Mouse (Mus musculus): Measurements from ENCODE around the gene Olfr847.

DNA sequence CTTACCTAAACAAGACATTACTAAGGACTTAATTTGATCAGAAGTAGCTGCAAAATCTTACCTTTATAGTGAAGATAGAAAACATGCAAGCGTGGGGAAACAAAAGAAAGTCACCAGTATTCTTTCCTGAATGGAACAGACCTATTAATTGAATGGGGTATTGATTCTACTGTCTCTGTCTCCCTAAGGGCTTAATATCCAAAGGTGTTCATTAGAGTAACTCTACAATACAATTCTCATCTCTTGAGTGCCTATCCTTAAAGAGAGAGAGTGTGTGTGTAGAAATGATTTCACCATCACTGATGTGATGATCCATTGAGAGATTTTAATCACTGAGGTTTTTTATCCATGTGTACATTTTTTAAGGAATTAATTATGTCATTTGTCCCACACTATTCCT, 14.6 kb downstream of the Olfr847 start, which contains the start of gene Olfr846:
- no peak for TF ChIP-seq POLR2A (IDR thresholded peaks at IDR 0.05; ENCODE audit: insufficient read depth, low read depth, low read length)
- no peak for TF ChIP-seq CTCF (IDR thresholded peaks at IDR 0.05)

Data from heart, adult 2 months (tissue).